Mouse (Mus musculus) liver, postnatal 0 days (tissue): Measurements from ENCODE around the gene Ubtfl1.

Experiments used
- CTCF ChIP-seq: sonication (generic); IDR thresholded peaks from 2 replicates; pipeline ENCODE4 v1.5.1; 2016; ENCODE audit warnings: antibody characterized with exemption, low read depth
- EP300 ChIP-seq: IDR thresholded peaks from 2 replicates; pipeline ENCODE4 v1.6.1; 2016; ENCODE audit warnings: antibody characterized with exemption, low read depth, mild to moderate bottlenecking

GRCm38 (mm10) chr9:18430354-18430753 is 26.1 kb downstream of the Ubtfl1 start, which contains the start of gene Mbd3l2:
- no peak for TF ChIP-seq CTCF
- TF ChIP-seq EP300, result no peak
